Mouse (Mus musculus) liver, adult 2 months (tissue): ENCODE measurements around the gene Fto. TPM values are rescaled to one million over a fixed set of nuclear protein-coding genes. Genes with fewer than 3 reads are reported as not detected.

ENCODE experiments used
- DNase-seq: peaks from one replicate; pipeline ENCODE4 v3.0.0-alpha.2; 2011; ENCODE audit warnings: low read depth, low spot score; ENCODE audit errors: extremely low read depth
- H3K27ac ChIP-seq: fragments of 200-500 bp; replicated peaks from 2 replicates; pipeline ENCODE4 v1.5.1; 2012; ENCODE audit warnings: low read depth, mild to moderate bottlenecking, control low read depth, inconsistent platforms, low read length; ENCODE audit not compliant: insufficient read depth
- H3K27me3 ChIP-seq: fragments of 200-500 bp; 2 replicates; pipeline ENCODE4 v1.6.1; 2012; ENCODE audit warnings: mild to moderate bottlenecking, moderate library complexity, low read length, inconsistent platforms; ENCODE audit not compliant: control insufficient read depth, insufficient read depth
- H3K36me3 ChIP-seq: fragments of 200-500 bp; 2 replicates; pipeline ENCODE4 v1.6.1; 2012; ENCODE audit warnings: low read length, inconsistent platforms; ENCODE audit not compliant: control insufficient read depth, insufficient read depth
- H3K4me1 ChIP-seq: fragments of 200-500 bp; 2 replicates; pipeline ENCODE4 v1.6.1; 2011; ENCODE audit warnings: low read length; ENCODE audit not compliant: control insufficient read depth, insufficient read depth
- H3K4me3 ChIP-seq: fragments of 200-500 bp; 2 replicates; pipeline ENCODE4 v1.5.1; 2011; ENCODE audit warnings: low read depth, mild to moderate bottlenecking, control low read depth, low read length, moderate library complexity; ENCODE audit not compliant: insufficient read depth
- H3K79me2 ChIP-seq: fragments of 200-500 bp; 2 replicates; pipeline ENCODE4 v1.6.1; 2012; ENCODE audit warnings: inconsistent platforms, mild to moderate bottlenecking, low read length, moderate library complexity; ENCODE audit not compliant: control insufficient read depth, insufficient read depth
- H3K9ac ChIP-seq: fragments of 200-500 bp; 2 replicates; pipeline ENCODE4 v1.6.1; 2012; ENCODE audit warnings: low read depth, mild to moderate bottlenecking, control low read depth, inconsistent platforms, low read length
- CTCF ChIP-seq: fragments of 200-500 bp; IDR thresholded peaks from 2 replicates; pipeline ENCODE4 v1.5.1; 2011; ENCODE audit warnings: low read depth, low read length, control low read depth
- POLR2A ChIP-seq: fragments of 200-500 bp; IDR thresholded peaks from 2 replicates; pipeline ENCODE4 v1.6.1; 2011; ENCODE audit warnings: low read length, control low read depth; ENCODE audit not compliant: insufficient read depth; ENCODE audit errors: extremely low read depth
- whole genome bisulfite sequencing: fragments of 180-500 bp; shearing (Covaris S2); methylation state at CpG from one replicate; pipeline ENCODE4 v1.1.7; 2018; 5-methylcytosine and 5-hydroxymethylcytosine counted together
- polyA plus RNA-seq: library from polyadenylated mRNA; depleted of rRNA; stranded (reverse); fragments of >200 nt; gene quantifications from 2 replicates; pipeline ENCODE4 v1.2.3, GENCODE M21; 2012
- total RNA-seq: library from RNA; depleted of rRNA; stranded (reverse); fragments of >200 nt; gene quantifications from 2 replicates; pipeline ENCODE4 v1.2.3, GENCODE M21; 2014

The Fto gene
- total and polyA plus RNA-seq, 2 experiments = 14.1 to 15.6 TPM

- Histone ChIP-seq H3K4me3 (no peak overlapping the region), H3K4me1 (no peaks in the 10 kb centered on the region), H3K79me2 (no peaks in the 10 kb centered on the region), H3K27me3 (no peaks in the 10 kb centered on the region), H3K36me3 (no peaks in the 10 kb centered on the region), H3K9ac (no peak overlapping the region), H3K27ac (no peak overlapping the region)
- TF ChIP-seq CTCF = no peak
- TF ChIP-seq POLR2A = no peak
- peak; percentile 90 for DNase-seq
- WGBS = 69% methylated on average over 9 of the region's 9 CpGs
Measured at GRCm38 (mm10) chr8:91657381-91657780, 344.1 kb downstream of the Fto start.

- Histone ChIP-seq H3K79me2 (no peaks in the 10 kb centered on the region), H3K36me3 (no peaks in the 10 kb centered on the region), H3K4me1 (no peaks in the 10 kb centered on the region), H3K27me3 (no peaks in the 10 kb centered on the region), H3K4me3 (no peak overlapping the region), H3K27ac (no peak overlapping the region), H3K9ac (no peak overlapping the region)
- WGBS = 83% methylated on average over 8 of the region's 8 CpGs
- no peak for TF ChIP-seq CTCF
- no peak for TF ChIP-seq POLR2A
- DNase-seq = no peak
Measured at GRCm38 (mm10) chr8:91660879-91661278, 347.6 kb downstream of the Fto start.

GRCm38 (mm10) chr8:91669461-91670071 lies 356.2 kb downstream of the Fto start:
- TF ChIP-seq POLR2A = no peak
- TF ChIP-seq CTCF = no peak

GRCm38 (mm10) chr8:91676928-91677327 lies 363.6 kb downstream of the Fto start:
- Histone ChIP-seq H3K27ac (no peak overlapping the region), H3K4me1 (no peaks in the 10 kb centered on the region), H3K9ac (no peak overlapping the region), H3K4me3 (no peak overlapping the region), H3K27me3 (no peaks in the 10 kb centered on the region), H3K79me2 (no peaks in the 10 kb centered on the region), H3K36me3 (no peaks in the 10 kb centered on the region)
- TF ChIP-seq CTCF (no peak), POLR2A (no peak)
- DNase-seq = no peak
- WGBS = 96% methylated on average over 3 of the region's 3 CpGs

More at GRCm38 (mm10) chr8:91669461-91670071, 356.2 kb downstream of the Fto start:
- Histone ChIP-seq H3K4me3 (no peak overlapping the region), H3K9ac (no peak overlapping the region), H3K36me3 (no peaks in the 10 kb centered on the region), H3K27me3 (no peaks in the 10 kb centered on the region), H3K4me1 (no peaks in the 10 kb centered on the region), H3K27ac (no peak overlapping the region), H3K79me2 (no peaks in the 10 kb centered on the region)
- WGBS = 95% methylated on average over 16 of the region's 16 CpGs
- DNase-seq = no peak

GRCm38 (mm10) chr8:91679451-91679850 lies 366.1 kb downstream of the Fto start:
- Histone ChIP-seq H3K36me3 (no peaks in the 10 kb centered on the region), H3K4me3 (no peak overlapping the region), H3K4me1 (no peaks in the 10 kb centered on the region), H3K27me3 (no peaks in the 10 kb centered on the region), H3K79me2 (no peaks in the 10 kb centered on the region), H3K9ac (no peak overlapping the region), H3K27ac (no peak overlapping the region)
- no peak for TF ChIP-seq POLR2A
- TF ChIP-seq CTCF = no peak
- 84% methylated on average over 15 of the region's 15 CpGs for whole genome bisulfite sequencing
- no peak for DNase-seq

GRCm38 (mm10) chr8:91680125-91680524 lies 366.8 kb downstream of the Fto start:
- TF ChIP-seq POLR2A (no peak), CTCF (no peak)

More at GRCm38 (mm10) chr8:91680125-91680524, 366.8 kb downstream of the Fto start:
- H3K36me3 ChIP-seq = no peaks in the 10 kb centered on the region
- WGBS = 81% methylated on average over 5 of the region's 5 CpGs
- no peak overlapping the region for H3K9ac ChIP-seq
- H3K4me1 ChIP-seq = no peaks in the 10 kb centered on the region
- H3K27me3 ChIP-seq = no peaks in the 10 kb centered on the region
- H3K27ac ChIP-seq = no peak overlapping the region
- no peaks in the 10 kb centered on the region for H3K79me2 ChIP-seq
- no peak overlapping the region for H3K4me3 ChIP-seq
- DNase-seq = no peak
